Mouse (Mus musculus) small intestine, adult 2 months (tissue): ENCODE measurements around the gene Vti1a.

ENCODE experiments used
- CTCF ChIP-seq: fragments of 200-500 bp; IDR thresholded peaks from 2 replicates; pipeline ENCODE4 v1.5.1; 2012; ENCODE audit warnings: low read depth, mild to moderate bottlenecking, control low read depth, inconsistent platforms, low read length, moderate library complexity, mixed read lengths; ENCODE audit not compliant: insufficient replicate concordance, insufficient read length; ENCODE audit errors: extremely low read depth
- POLR2A ChIP-seq: fragments of 200-500 bp; IDR thresholded peaks from 2 replicates; pipeline ENCODE4 v1.6.1; 2012; ENCODE audit warnings: low read depth, mild to moderate bottlenecking, control low read depth, inconsistent platforms, low read length, moderate library complexity

- TF ChIP-seq CTCF (no peak), POLR2A (no peak)
Measured at GRCm38 (mm10) chr19:55536273-55536937, 220.3 kb downstream of the Vti1a start.
